Mouse (Mus musculus): ENCODE measurements at regions not wholly inside any gene's neighbourhood (a gene's known extent, or its start where the extent isn't known, plus 50 kb on each side); places are given as distances from the start of the nearest gene placed in this dataset.

DNA sequence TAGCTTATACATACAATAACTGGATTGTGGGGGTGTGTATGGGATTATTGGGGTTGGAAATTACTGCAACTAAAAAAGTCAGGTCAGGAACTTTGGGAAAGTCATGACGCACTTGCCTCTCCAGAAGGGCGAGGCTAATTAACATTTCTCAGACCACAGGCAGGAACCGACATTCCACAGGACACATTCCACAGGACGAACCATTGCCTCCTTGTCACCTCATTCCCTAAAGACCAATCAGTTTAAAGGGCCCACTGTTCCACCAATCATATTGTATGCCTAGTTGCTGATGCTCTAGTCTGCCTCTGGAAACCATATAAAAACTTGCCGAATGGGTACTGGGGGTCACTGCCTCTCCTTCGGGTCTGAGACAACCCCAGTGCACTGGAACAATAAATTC lies 113.0 kb upstream of the Pcgf5 start:
- DNase-seq: no peak

- DNase-seq: no peak
Measured at GRCm38 (mm10) chr19:36236576-36237345, 111.3 kb upstream of the Pcgf5 start.

DNA sequence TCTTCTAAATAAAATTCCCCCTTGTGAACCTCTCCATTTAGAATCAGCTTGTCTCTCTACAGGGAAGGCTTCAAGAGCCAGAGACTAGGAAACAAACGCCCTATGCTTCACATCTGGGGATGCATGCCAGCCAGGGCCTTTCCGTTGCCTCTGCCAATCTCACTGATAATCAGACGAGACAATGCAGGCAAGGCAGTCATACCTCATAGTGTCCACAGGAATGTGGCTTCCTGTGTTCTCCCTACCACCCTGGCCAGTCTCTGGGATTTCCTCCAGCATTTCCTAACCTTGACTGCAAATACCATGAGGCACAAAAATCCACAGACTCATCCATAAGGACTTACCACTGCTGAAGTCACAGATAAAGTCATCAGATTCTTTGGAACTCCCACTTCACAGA lies 110.4 kb upstream of the Pcgf5 start:
- no peak for DNase-seq

DNA sequence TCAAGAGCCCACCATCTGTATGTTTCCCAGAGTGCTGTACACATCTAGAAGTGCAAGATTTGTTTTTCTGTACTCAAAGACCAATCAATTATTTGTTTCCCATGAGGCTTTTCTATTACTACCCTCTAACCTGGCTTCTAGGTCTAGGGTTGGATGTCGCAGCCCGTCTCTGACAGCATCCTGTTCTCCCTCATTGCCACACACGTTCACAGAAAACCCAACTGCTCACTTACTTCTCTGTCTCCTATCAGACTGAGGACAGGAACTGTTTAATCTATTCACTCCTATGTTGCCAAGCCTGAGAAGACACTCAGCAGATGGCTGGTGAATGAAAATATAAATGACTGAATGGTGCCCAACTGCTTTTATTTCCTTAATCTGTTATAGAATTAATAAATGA lies 109.6 kb upstream of the Pcgf5 start:
- DNase-seq: no peak

DNA sequence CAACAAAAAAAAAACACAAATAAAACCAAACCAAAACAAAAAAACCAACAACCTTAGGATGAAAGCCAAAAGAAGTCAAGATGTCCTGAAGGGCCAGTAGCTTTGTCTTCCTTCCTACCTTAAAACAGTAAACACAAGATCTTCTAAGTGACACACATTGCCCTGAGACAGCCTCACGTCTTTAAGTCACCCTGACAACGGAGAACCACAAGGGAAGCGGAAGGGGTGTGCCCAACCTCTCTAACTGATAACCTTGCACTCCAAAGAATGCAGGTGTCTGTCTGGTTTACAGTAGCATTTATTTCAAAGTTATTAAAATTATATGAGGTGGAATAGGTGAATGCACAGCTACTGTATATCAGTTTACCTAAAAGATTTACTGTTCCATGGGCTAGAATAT lies 105.7 kb upstream of the Pcgf5 start:
- DNase-seq: no peak

DNA sequence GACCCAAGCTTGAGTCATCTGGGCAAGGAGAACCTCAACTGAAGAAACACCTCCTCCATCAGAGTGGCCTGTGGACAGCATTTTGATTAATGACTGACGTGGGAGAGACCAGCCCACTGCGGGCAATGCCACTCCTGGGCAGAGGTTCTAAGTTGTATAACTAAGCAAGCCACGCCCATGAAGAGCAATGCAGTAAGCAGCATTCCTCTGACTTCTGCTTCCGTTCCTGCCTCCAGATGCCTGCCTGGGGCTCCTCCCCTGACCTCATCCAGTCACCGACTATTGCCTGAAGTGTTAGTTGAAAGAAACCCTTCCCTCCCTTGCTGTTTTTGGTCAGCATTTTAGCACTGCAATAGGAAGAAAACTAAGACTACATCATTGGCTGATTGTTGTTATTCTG lies 105.2 kb upstream of the Pcgf5 start:
- no peak for DNase-seq

- DNase-seq: no peak
Measured at GRCm38 (mm10) chr19:36252522-36252921, 95.6 kb upstream of the Pcgf5 start.

DNA sequence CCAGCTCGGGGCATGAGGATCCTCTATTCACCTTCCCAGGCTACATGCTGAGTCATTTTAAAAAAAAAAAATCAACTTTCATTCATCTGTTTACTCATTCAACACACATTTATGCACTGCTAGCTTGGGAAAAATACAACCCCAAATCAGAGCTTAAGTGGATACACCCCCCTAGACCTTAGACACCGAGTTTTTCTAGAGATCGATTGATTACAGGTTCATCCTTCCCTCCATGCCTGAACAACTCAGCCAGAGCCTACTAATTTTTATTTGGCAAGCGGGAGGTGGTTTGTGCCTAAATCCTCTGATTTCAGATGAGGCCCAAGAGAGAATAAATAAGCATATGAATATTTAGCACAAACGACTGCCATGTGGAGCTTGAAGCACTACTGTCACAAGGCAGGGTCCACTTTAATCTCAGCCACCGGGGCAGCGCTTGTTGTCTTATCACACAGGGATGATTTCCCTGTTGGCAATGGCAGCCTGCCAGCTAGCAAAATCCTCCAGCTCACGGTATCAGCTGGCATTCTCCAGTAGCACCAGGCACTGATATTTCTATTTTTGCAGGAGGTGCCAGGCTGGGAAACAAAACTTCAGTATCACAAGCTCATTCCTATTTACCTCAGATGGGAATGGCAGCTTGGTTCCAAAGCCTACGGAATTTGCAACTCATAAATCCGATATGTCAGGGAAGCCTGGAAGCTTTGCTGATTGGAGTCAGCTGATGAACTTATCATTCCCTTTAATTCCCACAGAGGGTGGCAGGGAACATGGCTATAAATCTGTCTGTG lies 90.2 kb upstream of the Pcgf5 start:
- no peak for DNase-seq

DNA sequence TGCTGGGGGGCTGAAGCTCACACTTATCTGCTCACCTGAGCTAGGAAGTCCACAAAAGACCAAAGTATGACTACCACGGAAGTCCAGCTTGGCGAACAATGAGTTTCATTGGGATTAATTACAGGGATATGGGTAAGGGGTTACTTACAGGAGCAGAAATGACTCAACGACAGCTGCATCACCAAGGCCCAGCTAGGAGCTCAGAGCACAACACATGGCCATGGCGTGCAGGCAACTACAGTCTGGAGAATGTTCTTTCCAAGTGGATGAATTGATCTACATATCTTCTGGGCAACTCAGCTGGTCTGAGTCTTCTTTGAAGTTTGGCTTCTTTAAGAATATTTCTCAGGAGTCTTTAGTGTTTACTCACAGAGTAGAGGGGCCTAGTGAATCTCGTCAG lies 86.3 kb upstream of the Pcgf5 start:
- DNase-seq: no peak

DNA sequence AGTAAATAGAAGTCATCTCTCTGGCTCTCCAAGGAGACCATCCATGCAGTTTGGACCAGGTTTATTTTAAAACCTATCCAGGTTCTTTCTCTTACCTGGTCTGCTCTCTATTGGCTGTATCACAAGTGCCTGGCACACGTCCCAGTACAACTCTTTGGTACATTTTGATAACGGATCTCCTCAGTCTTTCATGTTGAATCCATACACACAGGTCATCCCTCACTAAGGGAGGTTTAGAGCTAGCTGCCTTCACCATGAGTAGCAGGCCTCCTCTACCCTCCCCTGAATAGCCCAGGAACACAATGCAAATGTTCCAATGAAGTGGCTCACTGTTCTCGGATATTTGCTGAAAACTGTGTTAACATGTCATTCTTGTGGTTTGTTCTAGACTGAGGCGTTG lies 84.2 kb upstream of the Pcgf5 start:
- DNase-seq: no peak

DNA sequence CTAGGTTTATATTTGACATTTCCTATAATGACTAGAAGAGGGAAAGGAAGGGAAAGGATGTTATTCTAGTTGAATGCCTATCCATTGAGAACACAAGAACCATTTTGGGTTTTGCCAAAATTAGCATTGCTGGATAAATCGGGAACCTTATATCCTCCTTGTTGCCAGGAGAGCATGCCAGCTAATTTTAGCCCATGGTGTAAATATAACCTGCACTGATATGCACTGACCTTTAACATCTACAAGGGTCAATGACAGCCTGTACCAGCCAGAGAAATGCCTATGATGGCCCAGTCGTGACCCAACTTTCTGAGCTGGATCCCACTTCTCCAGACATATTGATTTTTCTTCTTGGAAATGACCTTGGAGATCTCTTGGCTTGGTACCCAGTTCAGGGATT lies 83.7 kb upstream of the Pcgf5 start:
- DNase-seq: no peak

DNA sequence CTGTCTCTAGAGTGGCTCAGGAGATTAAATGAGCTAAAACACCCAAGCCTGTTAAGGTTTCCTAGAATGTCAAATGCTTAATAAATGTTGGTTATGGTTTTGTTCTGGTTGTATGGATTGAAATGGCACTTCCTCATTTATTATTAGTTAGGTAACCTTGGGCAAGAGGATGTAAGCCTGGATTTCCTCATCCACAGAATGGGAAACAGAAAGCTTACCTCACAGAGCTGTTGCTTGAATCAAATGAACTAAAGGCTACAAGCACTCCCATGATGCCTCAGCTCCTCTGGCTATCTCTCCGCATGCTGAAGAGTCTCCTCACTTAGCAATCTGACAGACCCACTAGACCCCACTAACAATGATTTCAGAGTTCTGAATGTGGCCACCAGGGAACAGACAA lies 82.8 kb upstream of the Pcgf5 start:
- DNase-seq: no peak

DNA sequence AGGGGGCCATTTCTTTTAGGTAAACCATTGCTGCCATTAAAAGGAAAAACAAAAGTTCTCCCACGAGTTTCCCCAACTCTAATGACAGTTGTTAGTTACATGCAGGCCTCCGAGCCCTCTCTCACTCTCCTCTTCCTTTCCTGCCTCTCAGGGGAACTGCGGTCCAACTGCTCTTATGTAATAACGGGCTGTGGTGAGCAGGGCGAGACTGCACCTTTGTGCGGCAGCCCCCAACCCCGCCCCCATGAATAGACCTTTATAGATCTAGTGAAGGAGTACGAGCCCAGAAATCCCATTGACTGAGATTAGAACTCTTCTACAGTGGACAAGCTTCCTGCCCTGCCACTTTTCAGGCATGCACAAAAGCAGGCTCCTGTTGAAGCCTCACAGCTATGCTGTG lies 81.8 kb upstream of the Pcgf5 start:
- no peak for DNase-seq

DNA sequence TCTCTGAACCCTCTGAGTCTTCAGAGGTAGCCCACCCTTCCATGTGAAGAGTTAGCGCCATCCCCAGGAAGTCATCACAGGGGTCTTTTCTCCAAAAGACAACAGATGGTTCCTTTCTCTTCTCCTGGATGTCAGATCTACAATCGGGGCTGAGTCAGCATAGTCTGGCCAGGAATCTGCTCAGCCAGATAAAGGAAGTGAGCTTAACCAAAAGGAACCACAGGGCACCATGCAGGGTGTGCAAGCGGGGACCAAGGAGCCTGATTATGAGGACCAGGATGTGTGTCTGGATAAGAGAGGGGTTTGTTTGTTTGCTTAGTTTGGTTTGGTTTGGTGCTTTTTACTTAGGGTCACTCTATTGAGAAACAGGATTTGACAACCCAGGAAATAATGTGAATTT lies 74.6 kb upstream of the Pcgf5 start:
- no peak for DNase-seq

GRCm38 (mm10) chr19:36285465-36285864 lies 62.6 kb upstream of the Pcgf5 start:
- no peak for DNase-seq

GRCm38 (mm10) chr19:36290778-36291177 lies 57.3 kb upstream of the Pcgf5 start:
- DNase-seq: no peak

- DNase-seq: no peak
Measured at GRCm38 (mm10) chr19:36293177-36293969, 54.7 kb upstream of the Pcgf5 start.
